Mouse (Mus musculus): Measurements from ENCODE around the gene Olfr175-ps1.

Gene Olfr175-ps1

GRCm38 (mm10) chr16:58826732-58827319 is at the start of gene Olfr175-ps1:
Gene Olfr175-ps1, minus strand, starts transcription at chr16:58826782.
- no peak for DNase-seq

- no peak for DNase-seq
Measured at GRCm38 (mm10) chr16:58874668-58875067, 48.1 kb upstream of the Olfr175-ps1 start, which contains the start of gene Olfr177. Gene Olfr177, minus strand, starts transcription at chr16:58874768.

GRCm38 (mm10) chr16:58861479-58861878 is 34.9 kb upstream of the Olfr175-ps1 start:
- DNase-seq: no peak

GRCm38 (mm10) chr16:58860032-58860737 is 33.6 kb upstream of the Olfr175-ps1 start:
- no peak for DNase-seq

DNA sequence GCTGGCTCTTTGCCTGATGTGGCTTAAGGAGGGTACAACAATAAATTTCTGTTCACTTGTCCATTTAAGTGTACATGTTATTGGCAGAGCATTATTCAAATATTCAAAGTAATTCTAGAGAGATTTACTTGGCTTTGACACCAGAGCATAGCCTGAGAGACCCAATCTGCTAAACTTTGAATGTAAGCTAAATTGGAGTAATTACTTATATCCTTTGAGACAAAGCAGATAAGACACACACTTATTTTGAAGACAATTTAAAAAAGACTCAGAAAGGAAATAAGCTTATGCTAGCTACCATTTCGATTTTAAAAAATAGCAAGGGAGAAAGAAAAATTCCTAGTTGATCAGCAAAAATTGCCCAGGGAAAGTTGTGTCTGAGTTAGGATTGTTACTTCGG is 26.4 kb downstream of the Olfr175-ps1 start, which contains the start of gene Olfr173:
Gene Olfr173 (minus strand): TSS at position 101 of the 400 bp plus-strand sequence.
- no peak for DNase-seq

Data from kidney, postnatal 25 days (tissue).